Mouse (Mus musculus): Measurements from ENCODE around the gene Ncoa3. TPM values are rescaled to one million over a fixed set of nuclear protein-coding genes. Genes with fewer than 3 reads are reported as not detected.
A peak's percentile ranks its signal among the peaks of the same experiment; 100 is the strongest.
"Not testable (repeated sequence)": the region's sequence is repeated elsewhere in the genome, so short reads cannot be mapped to it uniquely, and the experiment has no call there.

Ncoa3 gene
- polyA plus RNA-seq (2012; rRNA removed) = 34.9 and 36.8 TPM in 2 replicates

- peak; percentile 85 for DNase-seq (ENCODE audit: low spot score)
These were observed at the start of gene Ncoa3 for GRCm38 (mm10) chr2:165992270-165993172. Ncoa3 (plus strand) TSS chr2:165992636.

DNA sequence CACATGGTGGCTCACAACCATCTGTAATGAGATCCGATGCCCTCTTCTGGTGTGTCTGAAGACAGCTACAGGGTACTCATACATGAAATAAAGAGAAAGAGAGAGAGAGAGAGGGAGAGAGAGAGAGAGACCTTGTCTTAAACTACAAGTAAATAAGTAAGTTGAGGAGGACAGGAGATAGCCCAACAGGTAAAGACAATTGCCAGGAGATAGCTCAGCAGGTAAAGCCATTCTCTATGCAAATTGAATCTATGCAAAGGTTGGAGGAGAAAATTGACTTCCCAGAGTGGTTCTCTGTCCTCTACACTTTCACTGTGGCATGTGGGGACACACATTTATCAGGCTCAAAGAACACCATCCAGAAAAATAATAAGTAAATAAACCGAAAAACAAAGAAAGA, 49.3 kb upstream of the Ncoa3 start:
- DNase-seq (ENCODE audit: low spot score) = no peak

- no peak for DNase-seq (ENCODE audit: low spot score)
These were observed 47.7 kb upstream of the Ncoa3 start for GRCm38 (mm10) chr2:165944576-165945351.

GRCm38 (mm10) chr2:165946046-165946564, 46.3 kb upstream of the Ncoa3 start:
- DNase-seq (ENCODE audit: low spot score) = no peak

DNA sequence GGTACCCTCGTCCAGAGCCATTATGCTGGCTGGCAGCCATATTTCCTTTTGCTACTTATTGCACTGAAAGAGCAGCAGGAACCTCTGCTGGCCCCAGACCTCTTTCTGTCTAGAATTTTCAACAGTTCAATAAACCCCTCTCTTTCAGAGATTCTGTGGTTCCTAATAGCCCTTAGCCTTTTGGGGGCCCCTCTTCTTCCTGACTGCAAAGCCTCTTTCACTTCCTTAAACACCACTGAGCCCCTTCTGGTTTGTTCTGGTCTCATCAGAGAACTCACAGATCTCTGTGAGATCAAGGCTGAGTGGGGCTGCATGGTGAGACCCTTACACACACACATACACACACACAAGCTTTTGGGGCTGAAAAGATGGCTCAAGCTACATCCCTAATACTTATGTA, 44.4 kb upstream of the Ncoa3 start:
- no peak for DNase-seq (ENCODE audit: low spot score)

- not testable (repeated sequence) for DNase-seq (ENCODE audit: low spot score)
These were observed 43.7 kb upstream of the Ncoa3 start for GRCm38 (mm10) chr2:165948785-165949184.

- no peak for DNase-seq (ENCODE audit: low spot score)
These were observed 42.7 kb upstream of the Ncoa3 start for GRCm38 (mm10) chr2:165949719-165950118.

DNA sequence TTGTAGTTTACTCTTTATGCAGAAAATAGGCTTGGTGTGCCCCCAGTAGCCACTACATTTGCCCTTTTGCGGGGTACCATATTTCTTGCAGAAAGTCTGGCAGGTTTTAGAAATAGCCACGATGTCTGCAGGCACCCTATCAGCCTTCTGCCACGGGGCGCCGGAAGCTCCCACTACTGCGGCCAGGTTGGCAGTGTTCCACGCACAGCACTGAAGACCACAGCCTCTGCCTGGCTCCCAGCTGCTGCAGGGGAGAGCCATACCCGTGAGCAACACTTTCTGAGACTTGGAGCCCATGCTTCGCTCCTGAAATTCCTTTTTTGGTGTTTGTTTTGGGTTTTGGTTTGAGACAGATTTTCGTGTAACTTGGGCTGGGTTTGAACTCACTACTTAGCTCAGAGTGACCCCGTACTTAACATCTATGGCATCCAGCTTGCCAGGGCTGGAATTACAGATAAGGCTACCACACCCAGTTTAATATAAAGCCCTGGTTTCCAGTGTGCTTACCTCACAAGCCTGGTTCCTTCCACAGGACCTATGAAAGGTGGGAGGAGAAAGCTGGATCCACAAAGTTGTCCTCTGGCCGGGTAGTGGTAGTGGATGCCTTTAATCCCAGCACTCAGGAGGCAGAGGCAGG, 40.9 kb upstream of the Ncoa3 start:
- DNase-seq (ENCODE audit: low spot score) = no peak

DNA sequence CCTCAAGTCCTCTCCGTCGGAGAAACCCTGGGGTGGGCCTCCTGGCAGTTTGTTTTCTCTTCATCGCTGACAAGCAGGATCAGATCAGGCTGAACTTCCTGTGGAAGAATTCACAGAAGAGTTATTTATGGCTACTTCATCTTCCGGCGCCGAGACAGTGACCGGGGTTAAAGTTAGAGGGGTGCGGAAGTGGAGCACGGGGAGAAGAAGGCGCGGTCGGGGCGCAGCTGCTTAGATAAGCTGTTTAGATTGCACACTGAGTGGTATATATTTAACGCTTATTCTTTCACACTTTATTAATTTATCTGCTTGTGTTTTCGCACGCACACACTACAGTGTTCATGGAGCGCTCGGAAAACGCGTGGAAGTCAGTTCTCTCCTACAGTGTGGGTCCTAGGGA, 37.6 kb upstream of the Ncoa3 start:
- DNase-seq (ENCODE audit: low spot score) = no peak

GRCm38 (mm10) chr2:165955386-165955785, 37.0 kb upstream of the Ncoa3 start:
- no peak for DNase-seq (ENCODE audit: low spot score)

- DNase-seq (ENCODE audit: low spot score) = no peak
These were observed 36.2 kb upstream of the Ncoa3 start for GRCm38 (mm10) chr2:165956096-165956740.

DNA sequence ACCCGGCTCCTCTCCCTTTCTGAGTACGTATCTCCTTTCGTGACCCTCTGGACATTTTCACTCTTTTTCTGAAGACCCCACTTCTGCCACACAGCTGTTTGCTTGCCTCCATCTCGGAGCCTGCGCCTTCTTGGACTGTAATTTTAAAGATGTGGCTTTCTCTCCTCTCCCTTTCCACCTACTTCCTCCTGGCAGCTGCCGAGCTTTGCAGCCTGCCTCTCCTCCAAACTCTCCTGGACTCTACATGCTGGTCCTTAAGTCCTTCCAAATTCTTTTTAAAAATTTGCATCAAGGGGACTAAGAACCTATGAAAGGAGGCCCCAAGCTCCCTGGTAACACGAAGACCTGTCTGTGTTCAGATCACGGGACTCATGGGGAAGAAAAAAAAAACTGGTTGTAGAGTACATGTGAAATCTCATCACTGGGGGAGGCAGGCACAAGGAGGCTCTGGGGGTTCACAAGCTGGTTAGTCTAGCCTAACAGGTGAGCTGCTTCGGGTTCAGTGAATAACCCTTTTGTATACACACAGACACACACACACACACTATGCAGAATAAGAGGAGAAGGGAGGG, 35.1 kb upstream of the Ncoa3 start:
- DNase-seq (ENCODE audit: low spot score) = no peak

DNA sequence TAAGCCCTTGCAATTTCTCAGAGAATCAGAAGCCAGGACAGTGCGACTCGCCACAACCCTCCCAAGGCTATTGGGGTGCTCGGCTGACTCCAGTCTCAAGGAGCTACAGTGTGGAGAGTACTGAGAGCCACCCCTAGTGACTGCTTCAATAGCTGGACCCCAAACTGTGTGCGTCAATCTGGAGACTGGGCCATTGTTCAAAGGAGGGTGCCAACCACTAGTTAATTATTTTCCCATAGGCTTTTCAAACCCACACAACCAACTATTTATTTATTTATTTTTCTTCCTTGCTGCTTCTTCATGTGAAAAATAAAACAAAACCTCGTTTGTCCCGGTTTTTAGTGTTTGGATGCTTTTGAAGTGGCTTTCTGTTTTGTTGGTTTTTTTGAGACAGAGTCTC, 33.9 kb upstream of the Ncoa3 start:
- DNase-seq (ENCODE audit: low spot score) = no peak

DNA sequence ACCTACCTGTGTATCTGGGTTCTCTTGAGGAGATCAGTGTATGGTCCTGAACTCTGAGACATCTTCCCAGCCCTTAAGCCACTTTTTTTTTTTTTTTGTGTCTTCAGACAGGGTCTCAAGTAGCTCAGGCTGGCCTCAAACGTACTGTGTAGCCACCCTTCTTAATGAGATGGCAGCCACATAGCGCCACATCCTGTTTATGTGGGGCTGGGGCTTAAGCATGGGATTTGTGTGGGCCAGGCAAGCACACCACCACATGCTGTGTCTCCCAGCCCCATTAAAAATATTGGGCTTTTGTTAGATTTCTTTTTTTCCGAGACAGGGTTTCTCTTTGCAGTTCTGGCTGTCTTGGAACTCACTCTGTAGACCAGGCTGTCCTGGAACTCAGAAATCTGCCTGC, 31.7 kb upstream of the Ncoa3 start:
- DNase-seq (ENCODE audit: low spot score) = no peak

DNA sequence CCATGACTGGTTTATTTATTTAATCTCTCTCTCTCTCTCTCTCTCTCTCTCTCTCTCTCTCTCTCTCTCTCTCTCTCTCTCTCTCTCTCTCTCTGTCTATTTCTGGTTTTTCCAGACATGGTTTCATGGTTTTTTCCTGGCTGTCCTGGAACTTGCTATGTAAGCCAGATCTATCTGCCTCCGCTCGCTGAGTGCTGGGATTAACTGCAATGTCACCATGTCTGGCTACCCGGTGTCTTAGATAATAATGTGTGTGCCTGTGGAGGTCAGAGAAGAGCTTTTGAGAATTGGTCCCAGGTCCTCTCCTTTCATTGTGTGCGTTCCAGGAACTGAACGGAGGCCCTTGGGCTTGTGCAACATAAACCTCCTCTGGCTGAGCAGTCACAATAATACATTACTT, 29.6 kb upstream of the Ncoa3 start:
- DNase-seq (ENCODE audit: low spot score) = no peak

DNA sequence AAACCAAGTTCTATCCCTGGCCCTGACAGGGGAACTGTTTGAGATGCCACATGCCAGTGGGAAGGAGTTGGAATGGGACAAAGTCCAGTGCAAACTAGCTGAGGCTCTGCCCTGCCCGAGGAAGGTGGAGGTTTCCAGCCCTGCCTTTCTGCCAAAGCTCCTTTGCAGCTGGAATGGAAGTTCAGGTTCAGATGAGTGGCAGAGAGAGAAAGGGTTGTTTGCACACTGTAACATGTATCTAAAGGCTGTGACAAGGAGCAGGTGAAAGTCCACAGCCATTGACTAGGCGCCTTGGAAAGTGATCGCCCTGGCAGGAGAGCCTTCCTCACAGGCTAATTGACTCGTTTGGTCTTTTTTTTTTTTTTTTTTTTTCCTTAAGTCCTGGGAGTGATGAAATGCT, 28.3 kb upstream of the Ncoa3 start:
- no peak for DNase-seq (ENCODE audit: low spot score)

- no peak for DNase-seq (ENCODE audit: low spot score)
These were observed 25.4 kb upstream of the Ncoa3 start for GRCm38 (mm10) chr2:165967076-165967475.

DNA sequence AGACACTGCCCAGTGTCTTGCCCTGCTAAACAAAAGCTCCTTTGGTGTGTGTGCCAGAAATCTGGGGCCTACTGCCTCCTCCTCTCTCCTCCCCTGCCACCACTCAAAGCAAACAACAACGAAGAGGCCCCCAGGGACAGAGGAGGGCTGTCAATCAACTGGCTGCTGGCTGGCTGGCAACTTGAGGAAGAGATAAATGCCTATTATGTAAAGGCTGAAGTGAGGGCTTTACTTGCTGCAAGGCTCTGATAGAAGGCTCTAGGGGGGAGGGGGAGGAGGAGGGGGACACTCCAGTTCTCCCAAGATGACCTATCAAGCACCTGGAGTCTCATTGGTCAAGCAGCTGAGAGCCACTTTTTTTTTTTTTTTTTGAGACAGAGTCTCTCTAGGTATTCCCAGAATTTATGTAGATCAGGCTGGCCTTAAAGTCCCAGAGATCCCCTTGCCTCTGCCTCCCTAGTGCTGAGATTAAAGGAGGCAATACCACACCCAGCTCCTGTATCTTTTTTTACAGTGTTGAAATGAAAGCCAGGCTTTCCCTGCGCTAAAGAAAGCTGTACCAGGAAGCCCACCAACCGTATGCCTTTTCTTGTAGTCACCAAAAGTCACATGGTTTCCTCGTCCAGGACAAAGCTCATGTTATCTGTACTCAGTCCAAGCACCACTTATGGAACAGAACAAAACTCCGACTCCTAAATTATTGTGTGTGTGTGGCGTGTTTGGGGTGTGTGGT, 24.4 kb upstream of the Ncoa3 start:
- no peak for DNase-seq (ENCODE audit: low spot score)

DNA sequence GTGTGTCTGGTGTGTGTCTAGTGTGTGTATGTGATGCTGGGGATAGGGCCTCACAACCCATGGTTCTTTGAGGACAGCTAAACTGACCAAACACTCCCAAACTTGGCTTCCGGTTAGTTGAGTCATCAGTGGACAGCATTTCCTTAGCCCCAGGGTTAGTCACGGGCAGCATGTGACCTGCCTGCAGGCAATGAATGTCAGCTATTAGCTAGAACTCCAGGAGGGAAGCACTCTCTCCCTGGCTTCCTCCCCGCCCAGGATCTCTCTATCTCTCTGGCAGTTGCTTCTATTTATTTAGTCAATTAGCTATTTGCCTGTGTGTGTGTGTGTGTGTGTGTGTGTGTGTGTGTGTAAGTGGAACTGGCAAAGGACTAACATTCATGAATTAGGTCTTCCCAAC, 23.6 kb upstream of the Ncoa3 start:
- DNase-seq (ENCODE audit: low spot score) = no peak

GRCm38 (mm10) chr2:165969391-165969790, 23.0 kb upstream of the Ncoa3 start:
- DNase-seq (ENCODE audit: low spot score) = no peak

DNA sequence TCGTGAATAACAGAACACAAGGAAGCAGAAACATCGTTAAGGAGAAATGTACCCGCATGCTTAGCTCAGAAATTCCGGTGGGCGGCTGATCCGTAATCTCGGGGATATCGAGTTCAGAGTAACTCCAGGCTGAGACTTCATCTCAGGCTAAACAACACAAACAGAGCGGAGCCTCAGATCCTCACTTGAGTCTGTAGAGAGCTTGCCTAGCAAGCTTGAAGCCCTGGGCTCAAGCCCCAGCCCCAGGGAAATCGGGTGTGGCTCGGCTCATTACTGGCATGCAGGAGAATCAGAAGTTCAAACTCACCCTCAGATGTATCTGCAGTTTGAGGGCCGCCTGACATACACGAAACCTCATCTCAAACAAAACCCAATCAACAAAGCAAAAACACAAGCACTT, 22.5 kb upstream of the Ncoa3 start:
- DNase-seq (ENCODE audit: low spot score) = no peak

All from urinary bladder, adult 2 months (tissue).